Mouse (Mus musculus): ENCODE data around the gene Capg. TPM values are rescaled to one million over a fixed set of nuclear protein-coding genes. Genes with fewer than 3 reads are reported as not detected.
"Not testable (repeated sequence)": the region's sequence is repeated elsewhere in the genome, so short reads cannot be mapped to it uniquely, and the experiment has no call there.

The Capg gene
- total RNA-seq, 2 experiments from 2014 or later: 1.8 to 4.2 TPM

GRCm38 (mm10) chr6:72528410-72529151, 15.6 kb upstream of the Capg start:
- DNase-seq (ENCODE audit: low spot score in 2 of 2): no peak

GRCm38 (mm10) chr6:72532580-72532979, 11.6 kb upstream of the Capg start:
- DNase-seq (ENCODE audit: low spot score in 2 of 2): peak in 1 of 2 experiments; percentile 23

GRCm38 (mm10) chr6:72533555-72533954, 10.6 kb upstream of the Capg start:
- DNase-seq (ENCODE audit: low spot score in 2 of 2): not testable (repeated sequence)

DNA sequence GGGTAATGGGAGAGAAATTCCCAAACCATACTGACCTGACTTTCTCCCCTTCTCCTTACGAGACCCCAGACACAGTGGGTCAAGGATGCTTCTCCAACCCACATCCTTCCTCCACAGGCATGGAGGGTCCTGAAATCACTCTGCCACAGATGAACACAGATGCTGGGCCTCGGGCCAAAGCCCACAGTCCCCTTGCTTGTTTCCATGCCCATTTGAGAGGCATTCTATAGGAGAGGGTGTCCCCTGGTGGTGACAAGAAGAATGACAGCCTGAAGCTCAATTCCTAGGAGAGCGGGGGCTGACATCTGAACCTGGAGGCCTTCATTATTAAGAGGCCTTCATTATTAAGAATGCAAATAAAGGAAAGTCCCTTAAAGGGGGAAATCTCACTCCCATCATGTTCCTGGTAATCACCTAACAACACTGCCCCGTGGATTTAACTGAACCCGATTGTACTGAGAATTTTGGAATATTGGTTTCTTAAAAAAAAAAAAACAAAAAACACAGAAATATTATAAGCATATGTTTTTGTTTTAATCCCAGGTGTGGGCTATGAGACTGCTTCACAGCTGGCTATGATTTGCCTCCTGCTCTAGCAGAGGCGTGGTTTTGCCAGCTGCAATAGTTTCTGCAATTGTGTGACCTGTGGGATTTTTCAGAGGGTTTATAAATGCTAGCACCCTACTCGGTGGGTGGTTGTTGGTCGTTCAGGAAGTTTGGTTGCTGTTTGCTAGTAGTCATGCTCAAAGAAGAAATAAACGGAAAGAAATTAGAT, 10.0 kb upstream of the Capg start:
- peak; percentile 51 to 64 for DNase-seq (ENCODE audit: low spot score in 2 of 2)

DNA sequence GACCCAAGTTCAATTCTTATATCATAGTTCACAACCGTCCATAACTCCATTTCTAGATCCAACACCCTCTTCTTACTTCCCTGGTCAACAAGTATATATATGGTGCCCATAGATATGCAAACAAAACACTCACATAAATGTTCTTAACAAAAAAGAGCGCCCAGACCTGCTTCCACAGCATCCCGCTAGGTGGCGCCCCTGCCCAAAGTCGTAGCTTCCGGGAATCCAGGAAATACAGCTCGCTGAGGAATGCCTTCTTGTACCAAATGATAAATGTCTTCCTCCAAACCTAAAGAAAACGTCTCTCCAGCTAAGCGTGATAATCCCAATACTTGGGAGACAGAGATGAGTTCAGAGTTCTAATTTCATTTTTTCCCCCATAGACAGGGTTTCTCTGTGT, 9.0 kb upstream of the Capg start:
- DNase-seq (ENCODE audit: low spot score in 2 of 2): peak; percentile 77 to 87

- no peak for DNase-seq (ENCODE audit: low spot score in 2 of 2)
Observed at GRCm38 (mm10) chr6:72537998-72538500, 6.1 kb upstream of the Capg start.

- DNase-seq (ENCODE audit: low spot score in 2 of 2): peak; percentile 84 to 88
Observed at GRCm38 (mm10) chr6:72538562-72539031, 5.6 kb upstream of the Capg start.

- DNase-seq (ENCODE audit: low spot score in 2 of 2): no peak
Observed at GRCm38 (mm10) chr6:72543265-72543850, 833 bp upstream of the Capg start.

DNA sequence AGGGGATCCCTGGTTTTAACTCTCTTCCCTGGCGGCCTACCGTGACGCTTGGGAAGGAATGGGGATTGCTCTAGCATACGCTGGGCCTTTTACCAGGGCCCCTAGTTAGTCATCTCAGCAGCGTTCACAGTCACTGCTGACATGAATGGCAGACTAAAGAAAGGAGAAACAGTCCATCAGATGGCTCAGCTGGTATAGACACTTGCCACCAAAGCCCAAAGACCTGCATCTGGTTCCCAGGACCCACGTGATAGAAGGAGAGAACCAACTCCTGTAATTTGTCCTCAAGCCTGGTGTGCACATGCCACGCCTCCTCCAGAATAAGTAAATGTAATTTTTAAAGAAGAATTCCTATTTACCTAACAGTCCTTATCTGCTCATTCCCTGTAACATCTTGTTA, 1.2 kb downstream of the Capg start:
- DNase-seq (ENCODE audit: low spot score in 2 of 2): no peak

- DNase-seq (ENCODE audit: low spot score in 2 of 2): no peak
Observed at GRCm38 (mm10) chr6:72547121-72547520, 2.9 kb downstream of the Capg start.

GRCm38 (mm10) chr6:72547862-72548261, 3.7 kb downstream of the Capg start:
- DNase-seq (ENCODE audit: low spot score in 2 of 2): no peak

- no peak for DNase-seq (ENCODE audit: low spot score in 2 of 2)
Observed at GRCm38 (mm10) chr6:72549041-72549580, 4.9 kb downstream of the Capg start.

GRCm38 (mm10) chr6:72550025-72550424, 5.8 kb downstream of the Capg start:
- no peak for DNase-seq (ENCODE audit: low spot score in 2 of 2)

DNA sequence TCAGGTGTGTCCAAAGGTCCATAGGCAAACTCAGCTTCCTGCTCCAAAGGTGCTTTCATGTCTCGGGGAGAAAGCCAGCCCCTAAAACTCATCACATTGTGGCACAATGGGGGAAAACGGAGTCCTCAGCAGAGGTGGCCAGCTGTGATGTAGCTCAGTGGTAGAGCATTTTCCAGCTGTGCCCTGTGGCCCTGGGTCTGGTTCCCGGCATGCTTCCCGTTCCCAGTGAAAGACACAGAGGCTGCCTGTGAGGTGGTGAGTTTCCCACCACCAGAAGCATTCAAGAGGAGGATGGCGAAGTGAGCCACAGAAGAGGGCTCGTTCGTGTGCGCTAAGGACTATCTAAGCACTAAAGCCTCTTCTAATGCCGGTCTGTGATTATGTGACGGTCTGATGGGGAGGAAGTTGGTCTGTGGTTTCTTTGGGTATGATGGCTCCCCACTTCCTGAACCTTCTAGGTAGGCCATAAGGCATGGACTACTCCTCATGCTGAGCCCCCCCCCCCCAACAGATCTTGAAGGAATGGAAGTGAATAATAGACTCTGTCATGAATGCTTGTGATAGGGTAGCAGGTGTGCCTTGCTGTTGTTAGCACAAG, 6.4 kb downstream of the Capg start:
- no peak for DNase-seq (ENCODE audit: low spot score in 2 of 2)

- peak; percentile 54 to 64 for DNase-seq (ENCODE audit: low spot score in 2 of 2)
Observed at GRCm38 (mm10) chr6:72552171-72553078, 8.2 kb downstream of the Capg start.

DNA sequence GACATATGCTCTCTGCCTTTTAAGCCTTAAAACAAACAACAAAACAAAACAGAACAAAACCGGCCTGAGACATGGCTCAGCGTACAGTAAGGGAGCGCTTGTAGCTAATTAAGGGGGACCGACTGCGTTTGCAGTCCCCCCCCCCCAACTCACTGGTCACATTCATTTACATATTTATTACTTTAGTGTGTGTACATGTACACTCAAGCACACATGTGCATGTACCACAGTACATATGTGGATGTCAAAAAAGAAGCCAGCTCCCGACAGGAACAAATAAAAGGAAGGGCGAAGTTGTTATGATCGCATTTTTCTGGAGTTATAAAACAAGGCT, 8.9 kb downstream of the Capg start:
- no peak for DNase-seq (ENCODE audit: low spot score in 2 of 2)

DNA sequence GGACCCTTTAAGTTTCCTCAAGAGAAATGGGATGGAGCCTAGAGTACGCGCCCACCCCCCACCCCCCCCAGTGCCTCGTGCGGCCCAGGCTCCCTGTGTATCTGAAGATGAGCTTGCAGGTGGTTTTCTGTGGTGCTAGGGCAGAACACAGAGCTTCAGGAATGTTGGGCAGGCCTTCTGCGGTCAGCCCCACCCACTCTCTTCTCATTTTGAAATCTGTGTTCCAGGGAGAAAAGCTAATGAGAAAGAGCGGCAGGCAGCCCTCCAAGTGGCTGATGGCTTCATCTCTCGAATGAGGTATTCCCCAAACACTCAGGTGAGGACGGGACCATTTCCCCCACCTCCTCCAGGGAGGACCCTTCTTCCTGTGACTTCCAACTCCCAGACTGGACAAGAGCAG, 16.6 kb downstream of the Capg start:
- DNase-seq (ENCODE audit: low spot score in 2 of 2): no peak

DNA sequence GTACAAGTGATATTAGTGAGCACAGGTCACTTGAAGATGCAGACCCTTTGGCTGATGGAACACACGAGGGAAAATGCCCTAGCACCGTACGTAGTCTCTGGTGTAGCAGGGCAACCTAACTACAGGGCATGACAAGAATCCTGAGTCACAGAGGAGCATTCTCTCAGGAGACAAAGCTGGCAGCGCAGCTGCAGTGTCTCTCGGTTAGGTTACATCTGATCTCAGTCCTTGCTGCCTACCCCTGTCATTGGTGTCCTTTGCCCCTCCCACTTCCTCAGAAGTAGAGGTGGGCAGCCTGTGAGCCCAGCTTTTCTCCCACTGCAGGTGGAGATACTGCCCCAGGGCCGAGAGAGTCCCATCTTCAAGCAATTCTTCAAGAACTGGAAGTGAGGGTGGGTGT, 18.3 kb downstream of the Capg start:
- no peak for DNase-seq (ENCODE audit: low spot score in 2 of 2)

GRCm38 (mm10) chr6:72562894-72563293, 18.7 kb downstream of the Capg start:
- no peak for DNase-seq (ENCODE audit: low spot score in 2 of 2)

DNA sequence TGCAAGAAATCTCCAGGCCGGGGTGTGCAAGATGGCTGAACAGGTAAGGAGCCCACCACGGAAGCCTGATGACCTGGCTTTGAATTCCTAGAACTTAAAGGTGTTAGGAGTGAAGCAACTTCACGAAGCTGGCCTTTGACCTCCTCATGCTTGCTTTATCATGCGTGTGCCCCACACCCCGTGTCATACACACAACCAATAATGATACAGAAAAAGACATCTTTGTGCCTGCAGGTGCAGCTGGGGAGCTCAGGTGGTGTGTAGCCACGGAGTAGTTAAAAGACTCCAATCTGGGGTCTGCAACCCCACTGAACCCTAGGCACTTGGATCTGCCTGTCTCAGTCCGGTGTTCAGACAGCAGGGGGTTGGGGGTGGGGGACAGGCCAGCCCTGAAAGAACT, 21.3 kb downstream of the Capg start:
- no peak for DNase-seq (ENCODE audit: low spot score in 2 of 2)
